In genomic region chr3:55022247-55022646, GRCm38 (mm10) we compare ENCODE assay signal across 29 mouse cellular contexts. TPM values are rescaled to one million over a fixed set of nuclear protein-coding genes. Genes with fewer than 3 reads are reported as not detected.
DNase-seq lines count a peak whose midpoint lies in the region; ATAC-seq and TF ChIP-seq lines count a peak whose summit lies in the region.
"Had no signal": no experiment of that assay in that cellular context is flagged by ENCODE, and none has a peak within 500 bp of the region (broad histone marks: within the 10 kb centered on the region; RNA-seq: fewer than 3 reads in every experiment).

No protein-coding gene starts in this region.

- no peaks in the 10 kb centered on the region for H3K9me3 ChIP-seq in liver, embryonic 14.5 days (ENCODE audit: control insufficient read depth, low read length)
- no peaks in the 10 kb centered on the region for H3K9me3 ChIP-seq in liver, embryonic 11.5 days (ENCODE audit: control insufficient read depth, low read length)
- H3K9me3 ChIP-seq: intestine, embryonic 15.5 days; liver, embryonic 13.5 days; lung, embryonic 15.5 days; midbrain, embryonic 12.5 days; neural tube, embryonic 13.5 days had no signal

- 78% methylated on average over 1 of the region's 1 CpGs for WGBS in heart, adult 2 months
- 57% methylated on average over 1 of the region's 1 CpGs for WGBS in liver, embryonic 14.5 days (ENCODE audit: insufficient replicate concordance)
- WGBS in liver, embryonic 11.5 days = 60% methylated on average over 1 of the region's 1 CpGs

- no peak overlapping the region for H3K27ac ChIP-seq in heart, adult 2 months
- no peak overlapping the region for H3K27ac ChIP-seq in liver, embryonic 14.5 days
- H3K27ac ChIP-seq in liver, embryonic 11.5 days (ENCODE audit: low read depth, low read length) = no peak overlapping the region
- H3K27ac ChIP-seq: embryonic facial prominence, embryonic 12.5 days; forebrain, embryonic 10.5 days; heart, embryonic 13.5 days; intestine, embryonic 15.5 days; limb, embryonic 13.5 days; liver, embryonic 13.5 days; lung, embryonic 15.5 days; midbrain, embryonic 12.5 days; neural tube, embryonic 13.5 days had no signal

- H3K4me1 ChIP-seq in heart, adult 2 months (ENCODE audit: control insufficient read depth, insufficient read depth, low read length) = no peaks in the 10 kb centered on the region
- no peaks in the 10 kb centered on the region for H3K4me1 ChIP-seq in liver, embryonic 14.5 days (replicated peaks; ENCODE audit: control insufficient read depth in 2 of 2, insufficient read depth in 2 of 2, low read length in 1 of 2)
- no peaks in the 10 kb centered on the region for H3K4me1 ChIP-seq in liver, embryonic 11.5 days (replicated peaks; ENCODE audit: control insufficient read depth, insufficient read depth, low read length)
- H3K4me1 ChIP-seq: embryonic facial prominence, embryonic 12.5 days; intestine, embryonic 15.5 days; limb, embryonic 13.5 days; liver, embryonic 13.5 days; lung, embryonic 15.5 days; neural tube, embryonic 13.5 days had no signal

- H3K9ac ChIP-seq in heart, adult 2 months (ENCODE audit: low read depth, low read length) = no peak overlapping the region
- no peak overlapping the region for H3K9ac ChIP-seq in liver, embryonic 14.5 days (replicated peaks)
- no peak overlapping the region for H3K9ac ChIP-seq in liver, embryonic 11.5 days (ENCODE audit: low read depth, low read length)
- H3K9ac ChIP-seq: embryonic facial prominence, embryonic 12.5 days; heart, embryonic 13.5 days; intestine, embryonic 15.5 days; limb, embryonic 13.5 days; liver, embryonic 13.5 days; lung, embryonic 15.5 days; midbrain, embryonic 12.5 days; neural tube, embryonic 13.5 days had no signal

- H3K4me2 ChIP-seq in liver, embryonic 14.5 days (ENCODE audit: low read depth) = no peak overlapping the region
- H3K4me2 ChIP-seq in liver, embryonic 11.5 days = no peak overlapping the region
- H3K4me2 ChIP-seq: embryonic facial prominence, embryonic 12.5 days; heart, embryonic 13.5 days; intestine, embryonic 15.5 days; limb, embryonic 13.5 days; liver, embryonic 13.5 days; lung, embryonic 15.5 days; midbrain, embryonic 12.5 days; neural tube, embryonic 13.5 days had no signal

- H3K4me3 ChIP-seq in heart, adult 2 months = no peak overlapping the region
- no peak overlapping the region for H3K4me3 ChIP-seq in liver, embryonic 14.5 days (ENCODE audit: insufficient read depth in 1 of 2, low read depth in 2 of 2, low read length in 2 of 2)
- no peak overlapping the region for H3K4me3 ChIP-seq in liver, embryonic 11.5 days (ENCODE audit: low read depth, low read length)
- H3K4me3 ChIP-seq: embryonic facial prominence, embryonic 12.5 days; forebrain, embryonic 10.5 days; heart, embryonic 13.5 days; intestine, embryonic 15.5 days; limb, embryonic 13.5 days; liver, embryonic 13.5 days; lung, embryonic 15.5 days; midbrain, embryonic 12.5 days; neural tube, embryonic 13.5 days had no signal

- no peak for TF ChIP-seq EP300 in heart, adult 2 months (IDR thresholded peaks at IDR 0.05; ENCODE audit: insufficient read depth, low read depth, low read length)
- TF ChIP-seq EP300 in liver, embryonic 14.5 days (IDR thresholded peaks at IDR 0.05; ENCODE audit: low read depth) = no peak

- no peaks in the 10 kb centered on the region for H3K36me3 ChIP-seq in heart, adult 2 months (ENCODE audit: control insufficient read depth, insufficient read depth, low read length)
- no peaks in the 10 kb centered on the region for H3K36me3 ChIP-seq in liver, embryonic 14.5 days (replicated peaks; ENCODE audit: control insufficient read depth, insufficient read depth, low read depth)
- no peaks in the 10 kb centered on the region for H3K36me3 ChIP-seq in liver, embryonic 11.5 days (ENCODE audit: control insufficient read depth, insufficient read depth, low read length)
- H3K36me3 ChIP-seq: embryonic facial prominence, embryonic 12.5 days; forebrain, embryonic 10.5 days; heart, embryonic 13.5 days; intestine, embryonic 15.5 days; limb, embryonic 13.5 days; liver, embryonic 13.5 days; lung, embryonic 15.5 days; midbrain, embryonic 12.5 days; neural tube, embryonic 13.5 days had no signal

- 0 out of 2 replicates have a peak, but pooled peaks have one; percentile 6 for TF ChIP-seq CTCF in heart, adult 2 months (IDR thresholded peaks at IDR 0.05)
- TF ChIP-seq CTCF in liver, embryonic 14.5 days (IDR thresholded peaks at IDR 0.05; ENCODE audit: low read depth) = peak; percentile 19; the same call in 1 of the 2 replicates

- no peak for TF ChIP-seq POLR2A in heart, adult 2 months (IDR thresholded peaks at IDR 0.05; ENCODE audit: insufficient read depth, low read depth, low read length)

- no peaks in the 10 kb centered on the region for H3K27me3 ChIP-seq in heart, adult 2 months (ENCODE audit: control insufficient read depth, insufficient read depth, low read length)
- no peaks in the 10 kb centered on the region for H3K27me3 ChIP-seq in liver, embryonic 14.5 days (ENCODE audit: control insufficient read depth, insufficient read depth, low read length)
- no peaks in the 10 kb centered on the region for H3K27me3 ChIP-seq in liver, embryonic 11.5 days (replicated peaks; ENCODE audit: control insufficient read depth, insufficient read depth, low read length)
- H3K27me3 ChIP-seq: embryonic facial prominence, embryonic 12.5 days; heart, embryonic 13.5 days; intestine, embryonic 15.5 days; limb, embryonic 13.5 days; liver, embryonic 13.5 days; lung, embryonic 15.5 days; midbrain, embryonic 12.5 days; neural tube, embryonic 13.5 days had no signal

- H3K79me2 ChIP-seq in heart, adult 2 months (replicated peaks; ENCODE audit: control insufficient read depth, insufficient read depth, low read length) = no peaks in the 10 kb centered on the region

- intact Hi-C loops in heart, adult 2 months (cut with DNase I) = no loop called here
- intact Hi-C loops in heart, postnatal 25 days (cut with DNase I) = loop anchor here (2.0 kb wide), 1 partner anchor 43 kb away; no protein-coding TSS in a partner anchor

- no peak for ATAC-seq in liver, embryonic 14.5 days (ENCODE audit: insufficient read depth)
- no peak for ATAC-seq in liver, embryonic 11.5 days (replicated peaks; ENCODE audit: low FRiP score)
- ATAC-seq: activated CD4-positive, CD25-positive, alpha-beta regulatory T cell, adult 4 months; forebrain, embryonic 16.5 days; hindbrain, embryonic 16.5 days; intestine, embryonic 15.5 days had no signal

- DNase-seq in heart, adult 2 months = no peak
- DNase-seq in heart, postnatal 25 days (ENCODE audit: low spot score) = no peak
- no peak for DNase-seq in liver, embryonic 14.5 days (ENCODE audit: low read depth in 3 of 3, low spot score in 3 of 3)
- DNase-seq in liver, embryonic 11.5 days (ENCODE audit: low spot score) = no peak
- DNase-seq in ES-CJ7 (ENCODE audit: low read depth, low spot score) (peak; percentile 66), R1 (ENCODE audit: low read depth, low spot score) (peak; percentile 66)
- DNase-seq in thymus, postnatal 25 days = no peak
- DNase-seq: adrenal gland, adult 8-10 months; cerebellum, adult 2 months; heart, postnatal 10 days; kidney, adult 2 months; kidney, postnatal 10 days; liver, embryonic 13.5 days; lung, postnatal 36 days; thymus, adult 2 months had no signal

RNA-seq across cellular contexts. Expression of gene Ccna1, which starts 33.1 kb away (rescaled TPM):
- total RNA-seq in heart, adult 2 months (2021) = not detected
- 0.08 and 0.20 TPM in 2 replicates for polyA plus RNA-seq in heart, adult 2 months (2012; rRNA removed)
- total RNA-seq in heart, postnatal 25 days (2021) = not detected
- polyA plus RNA-seq in liver, embryonic 14.5 days (2012; rRNA removed) = 0.20 and 0.28 TPM in 2 replicates
- polyA plus RNA-seq in liver, embryonic 14.5 days (2014; fragmentation: Nextera tagmentation; extraction: Ambion mirVana) = 0.14 and 0.30 TPM in 2 replicates
- polyA plus RNA-seq in liver, embryonic 11.5 days (2014; fragmentation: Nextera tagmentation; extraction: Ambion mirVana) = 0.79 and 2.4 TPM in 2 replicates
- total RNA-seq: adrenal gland, adult 8-10 months; gastrocnemius, adult 8-10 months; heart, adult 8-10 months; megakaryocyte, adult 5-6 weeks had no signal
- polyA plus RNA-seq: activated CD4-positive, CD25-positive, alpha-beta regulatory T cell, adult 4 months; kidney, adult 2 months had no signal

Comparison
In these comparisons a context has a peak if more than half of its experiments do, and no peak if none do; other contexts are left out.
1. DNase-seq: peak in ES-CJ7 (single experiment) and R1 (single experiment); none in heart, adult 2 months (0 of 2), heart, postnatal 25 days (single experiment), liver, embryonic 14.5 days (0 of 3), liver, embryonic 11.5 days (single experiment) and thymus, postnatal 25 days (single experiment).